Mouse (Mus musculus): ENCODE results near the gene Plk3.

Gene Plk3

DNA sequence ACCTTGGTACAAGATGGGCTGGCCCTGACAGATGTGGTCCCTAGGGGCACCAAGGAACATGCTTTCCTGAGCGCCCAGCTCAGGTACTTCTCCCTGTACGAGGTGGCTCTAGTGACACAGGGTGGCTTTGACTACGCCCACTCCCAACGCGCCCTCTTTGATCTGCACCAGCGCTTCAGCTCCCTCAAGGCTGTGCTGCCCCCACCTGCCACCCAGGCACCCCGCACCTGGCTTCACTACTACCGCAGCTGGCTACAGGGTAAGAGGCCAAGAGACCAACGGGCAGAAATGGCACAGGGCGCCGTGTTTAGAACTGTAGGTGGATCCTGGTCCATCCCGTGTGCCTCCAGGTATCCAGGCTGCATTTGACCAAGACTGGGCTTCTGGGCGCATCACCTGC, 23.5 kb downstream of the Plk3 start:
- TF ChIP-seq GATA4 (IDR thresholded peaks at IDR 0.05; ENCODE audit: insufficient replicate concordance, low read length) = no peak

DNA sequence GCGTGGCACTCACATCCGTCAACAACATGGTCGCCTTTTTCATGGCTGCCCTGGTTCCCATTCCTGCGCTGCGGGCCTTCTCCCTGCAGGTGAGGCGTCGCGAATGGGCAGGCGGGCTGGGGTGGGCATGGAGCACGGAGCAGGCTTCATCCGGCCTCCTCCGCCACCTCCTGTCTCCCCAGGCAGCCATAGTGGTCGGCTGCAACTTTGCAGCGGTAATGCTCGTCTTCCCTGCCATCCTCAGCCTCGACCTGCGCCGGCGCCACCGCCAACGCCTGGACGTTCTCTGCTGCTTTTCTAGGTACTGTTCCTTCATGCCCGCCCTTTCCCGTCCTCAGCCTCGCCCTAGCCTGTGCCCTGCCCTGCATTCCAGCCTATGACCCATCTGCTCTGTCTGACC, 24.4 kb downstream of the Plk3 start:
- TF ChIP-seq GATA4 (IDR thresholded peaks at IDR 0.05; ENCODE audit: insufficient replicate concordance, low read length) = no peak

DNA sequence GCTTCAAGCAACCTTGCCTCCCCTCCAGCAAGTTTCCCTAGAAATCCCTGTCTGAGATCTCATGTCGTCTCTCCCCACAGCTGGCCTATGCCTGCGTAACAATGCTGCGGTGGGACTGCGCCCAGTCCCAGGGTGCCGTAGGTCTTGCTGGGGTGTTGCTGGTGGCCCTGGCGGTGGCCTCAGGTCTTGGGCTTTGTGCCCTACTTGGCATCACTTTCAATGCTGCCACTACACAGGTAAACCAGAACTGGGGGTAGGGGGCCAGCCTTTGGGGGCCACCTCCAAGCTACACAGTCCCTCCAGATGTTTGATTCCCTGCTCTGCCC, 25.3 kb downstream of the Plk3 start:
- no peak for TF ChIP-seq GATA4 (IDR thresholded peaks at IDR 0.05; ENCODE audit: insufficient replicate concordance, low read length)

DNA sequence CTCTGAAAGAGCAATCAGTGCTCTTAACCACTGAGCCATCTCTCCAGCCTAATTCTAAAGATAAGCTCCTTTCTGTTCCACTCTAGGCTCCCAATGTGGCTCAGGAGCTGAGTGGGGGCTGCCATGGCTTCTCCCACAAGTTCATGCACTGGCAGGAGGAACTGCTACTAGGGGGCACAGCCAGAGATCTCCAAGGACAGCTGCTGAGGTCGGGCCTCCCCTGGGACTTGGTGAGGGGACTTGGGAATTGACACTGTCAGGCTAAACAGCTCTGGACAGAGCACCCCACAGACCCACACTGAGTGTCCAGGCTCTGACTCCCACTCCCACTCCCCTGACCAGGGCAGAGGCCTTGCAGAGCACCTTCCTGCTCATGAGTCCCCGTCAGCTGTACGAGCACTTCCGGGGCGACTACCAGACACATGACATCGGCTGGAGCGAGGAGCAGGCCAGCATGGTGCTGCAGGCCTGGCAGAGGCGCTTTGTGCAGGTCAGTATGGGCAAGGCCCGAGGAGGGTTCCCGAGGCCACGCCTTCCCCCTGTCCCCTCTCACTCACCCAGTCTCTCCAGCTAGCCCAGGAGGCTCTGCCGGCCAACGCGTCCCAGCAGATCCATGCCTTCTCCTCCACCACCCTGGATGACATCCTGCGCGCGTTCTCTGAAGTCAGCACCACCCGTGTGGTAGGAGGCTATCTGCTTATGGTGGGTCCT, 25.8 kb downstream of the Plk3 start:
- TF ChIP-seq GATA4 (IDR thresholded peaks at IDR 0.05; ENCODE audit: insufficient replicate concordance, low read length) = no peak

DNA sequence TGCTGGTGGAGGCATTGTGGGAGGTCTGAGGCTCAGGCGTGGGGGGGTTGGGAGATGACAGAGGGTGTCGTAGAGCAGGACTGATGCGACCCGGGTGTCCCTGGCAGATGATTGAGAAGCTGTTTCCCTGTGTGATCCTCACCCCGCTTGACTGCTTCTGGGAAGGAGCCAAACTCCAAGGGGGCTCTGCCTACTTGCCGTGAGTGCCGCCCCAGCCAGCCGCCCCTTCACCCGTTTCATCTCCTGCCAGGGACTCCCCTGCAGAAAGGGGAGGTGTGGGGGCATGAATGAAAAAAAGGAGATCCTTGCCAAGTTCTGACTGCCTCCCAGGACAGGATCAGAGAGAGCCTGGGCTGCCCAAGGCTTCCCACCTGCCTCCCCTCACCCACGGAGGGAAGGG, 28.6 kb downstream of the Plk3 start:
- no peak for TF ChIP-seq GATA4 (IDR thresholded peaks at IDR 0.05; ENCODE audit: insufficient replicate concordance, low read length)

DNA sequence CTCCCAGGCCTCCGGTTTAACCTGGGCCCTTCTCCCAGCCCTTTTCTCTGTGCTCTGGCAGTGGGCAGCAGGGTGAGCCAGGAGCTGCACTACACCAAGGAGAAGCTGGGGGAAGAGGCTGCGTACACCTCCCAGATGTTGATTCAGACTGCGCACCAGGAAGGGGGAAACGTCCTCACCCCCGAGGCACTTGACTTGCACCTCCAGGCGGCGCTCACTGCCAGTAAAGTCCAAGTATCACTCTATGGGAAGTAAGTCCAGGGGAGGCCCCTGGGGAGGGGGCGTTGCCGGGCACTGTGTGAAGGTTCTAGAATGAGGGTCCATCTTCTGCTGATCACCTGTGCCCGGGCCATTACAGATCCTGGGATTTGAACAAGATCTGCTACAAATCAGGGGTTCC, 29.1 kb downstream of the Plk3 start:
- no peak for TF ChIP-seq GATA4 (IDR thresholded peaks at IDR 0.05; ENCODE audit: insufficient replicate concordance, low read length)

DNA sequence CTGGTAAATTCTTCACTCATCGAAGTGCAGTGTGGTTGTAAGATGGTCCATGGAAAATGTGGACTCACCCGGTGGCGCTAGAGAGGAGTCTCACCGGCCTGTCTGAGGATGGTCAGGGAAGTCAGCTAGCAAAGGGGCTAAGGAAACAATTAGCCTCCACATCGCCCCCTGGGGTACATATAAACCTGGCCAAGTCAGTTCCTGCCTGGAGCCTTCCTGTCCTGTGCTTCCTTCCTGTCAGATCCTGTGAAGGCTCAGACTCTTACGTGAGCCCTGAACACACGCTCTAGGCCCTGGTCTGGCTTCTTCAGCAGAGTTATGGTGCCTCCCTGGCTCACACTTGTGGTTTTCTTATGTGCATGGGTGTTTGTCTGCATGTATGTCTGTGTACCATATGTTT, 32.5 kb downstream of the Plk3 start:
- no peak for TF ChIP-seq GATA4 (IDR thresholded peaks at IDR 0.05; ENCODE audit: insufficient replicate concordance, low read length)

DNA sequence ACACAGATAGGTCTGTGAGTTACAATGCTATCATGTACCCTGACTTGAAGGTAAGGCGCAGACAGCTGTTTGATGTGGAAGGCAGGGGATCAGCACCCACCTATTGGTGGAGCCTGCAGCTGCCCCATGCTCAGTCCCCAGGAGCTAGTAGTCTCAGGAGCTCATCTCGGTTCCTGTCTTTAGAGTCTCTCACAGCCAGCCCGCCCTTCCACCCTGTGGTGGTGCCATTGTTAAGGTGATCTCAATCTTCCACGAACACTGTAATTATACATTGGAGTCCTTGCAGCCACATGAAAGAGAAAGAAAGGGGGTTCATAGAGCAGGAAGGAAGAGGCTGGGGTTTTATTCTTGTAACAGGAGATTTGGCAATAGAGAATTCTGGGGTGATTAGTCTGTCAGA, 33.7 kb downstream of the Plk3 start:
- TF ChIP-seq GATA4 (IDR thresholded peaks at IDR 0.05; ENCODE audit: insufficient replicate concordance, low read length) = no peak

DNA sequence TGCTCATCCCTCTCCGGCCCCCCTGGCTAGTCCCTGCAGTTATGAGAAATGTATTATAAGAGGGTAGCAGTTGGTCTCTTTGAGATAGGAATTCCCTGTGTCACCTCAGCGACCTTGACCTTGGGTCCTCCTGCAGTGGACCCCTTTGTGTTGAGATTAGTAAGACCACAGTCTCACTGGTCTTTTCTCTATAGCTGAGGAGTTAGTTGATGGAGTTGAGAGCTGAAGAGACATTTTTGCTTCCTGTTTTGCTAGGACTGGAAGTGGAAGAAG, 35.1 kb downstream of the Plk3 start:
- no peak for TF ChIP-seq GATA4 (IDR thresholded peaks at IDR 0.05; ENCODE audit: insufficient replicate concordance, low read length)

DNA sequence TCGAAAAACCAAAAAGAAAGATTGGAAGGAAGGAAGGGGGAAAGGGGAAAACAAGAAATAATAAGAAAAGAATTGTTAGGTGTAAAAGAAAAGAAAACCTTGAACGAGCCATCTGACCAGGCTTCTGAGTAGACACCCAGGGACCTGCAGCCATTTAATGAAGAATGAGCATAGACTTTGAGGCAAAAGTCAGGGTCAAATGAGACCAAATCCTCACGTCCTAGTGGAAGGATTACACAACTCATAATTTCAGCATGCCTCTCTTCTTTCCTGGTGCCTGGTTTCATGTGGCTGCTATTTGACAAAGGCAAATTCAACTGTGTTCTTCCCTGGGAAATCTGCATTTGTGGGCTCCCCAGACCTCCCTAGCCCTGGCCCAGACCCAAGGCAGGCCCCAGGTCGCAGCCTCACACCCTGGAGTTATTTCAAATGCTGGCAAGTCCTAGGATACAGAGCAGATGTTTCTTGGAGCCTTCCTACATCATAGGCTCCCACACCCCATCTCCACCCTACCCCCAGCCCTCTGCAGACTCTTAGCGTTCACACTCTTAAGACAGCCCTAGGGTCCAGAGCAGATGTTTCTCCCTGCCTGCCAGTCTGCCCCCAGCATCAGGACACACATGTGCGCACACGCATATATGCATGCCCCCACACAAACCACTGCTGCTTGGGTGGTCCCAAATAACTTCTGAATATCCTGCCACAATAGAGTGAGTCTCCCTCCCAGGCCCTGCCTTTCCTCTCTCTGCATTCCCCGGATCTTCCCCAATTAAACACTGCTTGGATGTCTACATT, 35.6 kb downstream of the Plk3 start:
- TF ChIP-seq GATA4 (IDR thresholded peaks at IDR 0.05; ENCODE audit: insufficient replicate concordance, low read length) = no peak

DNA sequence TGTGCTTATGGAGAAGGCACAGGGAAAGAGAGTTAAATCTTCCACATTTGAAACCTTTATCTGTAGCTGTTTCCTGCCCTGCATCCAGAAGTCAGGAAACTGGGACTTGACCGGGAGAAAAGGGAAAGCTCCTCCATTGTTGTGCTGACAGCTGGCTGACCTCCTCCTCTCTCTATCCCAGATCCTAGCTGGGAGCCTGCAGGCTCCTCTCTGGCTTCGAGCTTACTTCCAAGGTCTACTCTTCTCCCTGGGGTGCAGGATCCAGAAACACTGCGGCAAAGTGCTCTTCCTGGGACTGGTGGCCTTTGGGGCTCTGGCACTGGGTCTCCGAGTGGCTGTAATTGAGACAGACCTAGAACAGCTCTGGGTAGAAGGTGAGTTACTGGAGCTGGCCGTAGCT, 37.1 kb downstream of the Plk3 start:
- peak; percentile 50; the same call in 1 of the 2 replicates for TF ChIP-seq GATA4 (IDR thresholded peaks at IDR 0.05; ENCODE audit: insufficient replicate concordance, low read length)

DNA sequence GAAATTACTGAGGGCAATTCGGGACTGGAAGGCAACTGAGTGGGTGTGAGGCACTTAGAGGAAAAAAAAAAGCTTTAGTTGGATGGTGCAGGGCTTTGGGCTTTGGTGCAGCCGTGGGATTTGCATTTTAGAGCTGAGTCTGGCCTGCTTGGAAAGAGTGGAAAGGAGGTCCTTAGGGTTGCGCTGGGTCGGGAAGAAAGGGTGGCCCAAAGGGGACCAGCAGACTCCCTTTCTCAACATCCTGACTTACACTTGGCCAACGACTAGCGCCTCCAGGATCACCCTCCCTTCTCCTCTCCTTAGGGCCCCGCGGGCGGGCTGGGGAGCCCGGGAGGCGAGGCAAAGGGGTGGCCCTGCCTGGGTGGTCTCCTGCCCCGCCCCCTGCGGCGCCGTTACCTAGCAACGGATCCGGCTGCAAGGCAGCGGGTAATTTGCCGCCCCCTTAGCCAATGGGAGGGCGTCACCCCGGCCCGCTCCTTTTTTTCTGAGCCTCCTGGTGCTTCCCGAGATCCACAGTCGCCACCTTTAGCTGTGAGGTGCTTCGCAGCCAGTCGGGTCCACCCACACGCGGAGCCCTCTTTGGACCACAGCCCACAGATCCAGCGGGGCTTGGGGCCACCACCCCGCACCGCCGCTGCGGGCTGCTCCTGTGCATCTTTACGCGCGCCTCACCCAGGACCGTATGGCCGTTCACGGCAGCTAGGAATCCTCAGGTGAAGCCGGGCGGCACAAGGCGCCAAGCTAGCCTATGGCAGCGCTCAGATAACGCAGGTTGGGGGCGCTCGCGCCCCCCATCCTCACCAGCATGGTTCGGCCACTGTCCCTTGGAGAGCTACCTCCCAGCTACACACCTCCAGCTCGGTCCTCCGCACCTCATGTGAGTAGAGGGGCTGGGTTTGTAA, 38.0 kb downstream of the Plk3 start, which contains the start of gene Ptch2:
Gene Ptch2 (plus strand): TSS at position 525 of the 902 bp plus-strand sequence.
- TF ChIP-seq GATA4 (IDR thresholded peaks at IDR 0.05; ENCODE audit: insufficient replicate concordance, low read length) = no peak

DNA sequence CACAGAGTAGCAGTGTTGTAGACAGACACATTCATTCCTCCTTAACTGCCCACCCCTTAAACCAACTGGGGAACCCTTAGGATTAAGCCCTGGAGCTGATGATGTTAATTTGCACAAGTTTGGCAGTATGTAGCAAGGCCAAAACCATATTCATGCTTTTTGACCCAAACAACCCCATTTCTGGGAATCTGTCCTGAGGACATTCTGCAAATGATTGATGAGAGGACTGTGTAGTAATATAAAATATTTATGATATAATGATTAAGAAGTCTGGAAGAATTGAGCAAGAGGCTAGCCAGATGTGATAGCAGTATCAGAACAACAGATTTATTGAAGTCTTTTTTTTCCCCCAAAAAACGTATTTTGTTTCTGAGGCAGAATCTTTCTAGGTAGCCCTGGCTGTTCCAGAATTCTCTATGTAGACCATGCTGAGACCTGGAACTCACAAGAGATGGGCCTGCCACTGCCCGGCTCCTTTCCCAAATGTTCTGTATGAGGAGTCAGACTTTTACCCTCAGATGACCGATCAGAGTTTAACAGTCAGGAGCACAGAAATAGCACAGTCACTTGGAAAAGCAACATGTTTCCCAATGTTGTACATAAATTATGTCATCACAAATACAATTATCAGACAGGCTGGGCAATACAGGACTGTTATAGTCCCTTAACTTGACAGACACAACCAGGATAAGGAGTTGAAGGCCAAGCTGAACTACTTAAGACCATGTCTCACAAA, 39.0 kb downstream of the Plk3 start:
- TF ChIP-seq GATA4 (IDR thresholded peaks at IDR 0.05; ENCODE audit: insufficient replicate concordance, low read length) = no peak

DNA sequence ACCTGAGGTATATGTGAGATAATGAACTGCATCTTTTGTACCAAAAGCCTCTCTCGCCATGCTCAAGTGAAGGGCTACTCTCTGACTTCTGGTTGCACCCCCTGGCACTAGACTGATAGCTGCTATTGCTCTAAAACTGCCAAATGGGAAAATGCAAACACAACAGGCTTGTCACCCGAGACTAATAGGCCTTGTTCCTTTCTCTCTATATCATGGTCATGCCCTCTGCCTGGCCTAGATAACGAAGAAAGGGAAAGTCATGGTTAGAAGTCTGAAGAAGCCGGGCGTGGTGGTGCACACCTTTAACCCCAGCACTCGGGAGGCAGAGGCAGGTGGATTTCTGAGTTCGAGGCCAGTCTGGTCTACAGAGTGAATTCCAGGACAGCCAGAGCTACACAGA, 43.2 kb downstream of the Plk3 start:
- TF ChIP-seq GATA4 (IDR thresholded peaks at IDR 0.05; ENCODE audit: insufficient replicate concordance, low read length) = no peak

DNA sequence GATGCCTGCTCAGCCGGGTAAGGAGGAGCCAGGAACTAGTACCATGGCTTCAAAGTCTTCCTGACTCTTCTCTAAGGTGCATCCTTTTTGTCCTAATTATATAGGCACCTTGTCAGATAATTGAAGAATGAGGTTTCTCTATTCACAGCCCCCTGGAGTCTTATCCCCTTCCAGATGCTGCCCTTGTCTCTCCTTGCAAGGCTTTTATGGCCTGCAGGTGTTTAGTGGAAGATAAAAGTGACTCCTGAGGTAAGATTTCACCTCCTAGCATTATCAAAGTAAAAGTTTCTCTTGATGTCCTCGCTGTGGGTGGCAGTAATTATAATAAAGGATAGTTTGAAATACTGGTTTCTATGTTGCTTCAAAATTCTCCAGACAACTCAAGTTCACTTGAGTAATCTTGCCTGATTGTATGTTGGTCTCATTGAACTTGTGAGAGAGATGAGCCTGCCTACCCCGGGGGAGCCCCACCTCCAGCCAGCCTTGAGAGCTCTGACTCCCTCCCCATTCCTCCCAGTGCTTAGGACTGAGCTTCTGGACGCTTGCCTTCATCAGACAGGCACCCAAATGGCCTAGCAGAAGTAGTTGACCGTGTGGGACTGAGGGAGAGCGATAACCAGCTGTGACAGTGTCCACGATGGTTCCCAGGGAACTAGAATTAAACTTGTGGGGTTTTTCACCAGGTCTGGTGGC, 45.7 kb downstream of the Plk3 start:
- TF ChIP-seq GATA4 (IDR thresholded peaks at IDR 0.05; ENCODE audit: insufficient replicate concordance, low read length) = no peak

All from liver, adult (tissue).